Comparison of ENCODE assay signal across 8 mouse cellular contexts in genomic region chr11:50376156-50376790, GRCm38 (mm10). TPM values are rescaled to one million over a fixed set of nuclear protein-coding genes. Genes with fewer than 3 reads are reported as not detected.
DNase-seq lines count a peak whose midpoint lies in the region; ATAC-seq and TF ChIP-seq lines count a peak whose summit lies in the region.

No protein-coding gene starts in this region.

- DNase-seq in kidney, postnatal 0 days (ENCODE audit: low spot score) = no peak
- DNase-seq in kidney, adult 18-20 months = no peak
- no peak for DNase-seq in embryonic facial prominence, embryonic 11.5 days (ENCODE audit: low spot score)
- no peak for DNase-seq in limb, embryonic 10.5 days (ENCODE audit: low spot score)
- no peak for DNase-seq in embryo, embryonic 11 days
- DNase-seq in ovary, postnatal 36 days (ENCODE audit: low spot score) = no peak
- DNase-seq in layer of hippocampus, adult 9-10 months (ENCODE audit: low spot score) = no peak

- no peak for ATAC-seq in kidney, postnatal 0 days (replicated peaks; ENCODE audit: low FRiP score, low read depth)
- no peak for ATAC-seq in embryonic facial prominence, embryonic 11.5 days (replicated peaks; ENCODE audit: insufficient number of reproducible peaks, low FRiP score, low TSS enrichment, low read depth)
- ATAC-seq in neural tube, embryonic 15.5 days (ENCODE audit: low FRiP score) = no peak

- H3K4me1 ChIP-seq in kidney, postnatal 0 days (replicated peaks; ENCODE audit: insufficient read depth, low read length) = 0 out of 2 replicates have a peak, but pooled peaks cover 7% of the 10 kb centered on the region
- no peaks in the 10 kb centered on the region; the same call in 1 of the 2 replicates for H3K4me1 ChIP-seq in embryonic facial prominence, embryonic 11.5 days (ENCODE audit: control insufficient read depth, insufficient read depth, low read length)
- peaks cover 26% of the 10 kb centered on the region for H3K4me1 ChIP-seq in limb, embryonic 10.5 days
- peaks cover 28% of the 10 kb centered on the region for H3K4me1 ChIP-seq in neural tube, embryonic 15.5 days

- H3K36me3 ChIP-seq in kidney, postnatal 0 days (ENCODE audit: insufficient read depth, low read length) = peaks cover 4% of the 10 kb centered on the region; the same call in 1 of the 2 replicates
- H3K36me3 ChIP-seq in embryonic facial prominence, embryonic 11.5 days (replicated peaks; ENCODE audit: control insufficient read depth, insufficient read depth, low read depth, low read length) = peaks cover 5% of the 10 kb centered on the region
- H3K36me3 ChIP-seq in limb, embryonic 10.5 days = peaks cover 30% of the 10 kb centered on the region
- H3K36me3 ChIP-seq in neural tube, embryonic 15.5 days = peaks cover 8% of the 10 kb centered on the region

- no peaks in the 10 kb centered on the region for H3K27me3 ChIP-seq in kidney, postnatal 0 days (ENCODE audit: insufficient read depth, low read length)
- H3K27me3 ChIP-seq in embryonic facial prominence, embryonic 11.5 days (ENCODE audit: control insufficient read depth, insufficient read depth, low read length) = no peaks in the 10 kb centered on the region
- H3K27me3 ChIP-seq in limb, embryonic 10.5 days (ENCODE audit: low read depth, poor library complexity, severe bottlenecking) = no peaks in the 10 kb centered on the region
- H3K27me3 ChIP-seq in neural tube, embryonic 15.5 days (replicated peaks) = no peaks in the 10 kb centered on the region

- no peaks in the 10 kb centered on the region for H3K9me3 ChIP-seq in kidney, postnatal 0 days (replicated peaks; ENCODE audit: low read length)
- H3K9me3 ChIP-seq in embryonic facial prominence, embryonic 11.5 days (replicated peaks; ENCODE audit: control insufficient read depth, low read length) = no peaks in the 10 kb centered on the region
- no peaks in the 10 kb centered on the region for H3K9me3 ChIP-seq in limb, embryonic 10.5 days (replicated peaks)
- H3K9me3 ChIP-seq in neural tube, embryonic 15.5 days (replicated peaks) = no peaks in the 10 kb centered on the region

- peak overlapping the region; percentile 79 for H3K9ac ChIP-seq in kidney, postnatal 0 days (ENCODE audit: low read depth, low read length)
- H3K9ac ChIP-seq in embryonic facial prominence, embryonic 11.5 days (replicated peaks; ENCODE audit: low read length) = peak overlapping the region; percentile 92
- H3K9ac ChIP-seq in neural tube, embryonic 15.5 days (replicated peaks) = peak overlapping the region; percentile 89

- 23% methylated on average over 10 of the region's 10 CpGs for WGBS in kidney, postnatal 0 days
- WGBS in embryonic facial prominence, embryonic 11.5 days = 26% methylated on average over 10 of the region's 10 CpGs
- WGBS in limb, embryonic 10.5 days = 22% methylated on average over 10 of the region's 10 CpGs
- 24% methylated on average over 10 of the region's 10 CpGs for WGBS in neural tube, embryonic 15.5 days

- TF ChIP-seq CTCF in kidney, postnatal 0 days (IDR thresholded peaks at IDR 0.05; ENCODE audit: low read depth) = no peak

- H3K4me2 ChIP-seq in kidney, postnatal 0 days (ENCODE audit: low read length) = peak overlapping the region; percentile 95
- peak overlapping the region; percentile 95 for H3K4me2 ChIP-seq in embryonic facial prominence, embryonic 11.5 days (ENCODE audit: low read depth, low read length)
- H3K4me2 ChIP-seq in neural tube, embryonic 15.5 days = peak overlapping the region; percentile 94

- peak overlapping the region; percentile 100 for H3K4me3 ChIP-seq in kidney, postnatal 0 days (replicated peaks; ENCODE audit: low read depth, low read length)
- H3K4me3 ChIP-seq in embryonic facial prominence, embryonic 11.5 days (ENCODE audit: low read depth, low read length) = peak overlapping the region; percentile 60
- peak overlapping the region; percentile 89 for H3K4me3 ChIP-seq in limb, embryonic 10.5 days
- H3K4me3 ChIP-seq in neural tube, embryonic 15.5 days (replicated peaks) = peak overlapping the region; percentile 94

- peak overlapping the region; percentile 100 for H3K27ac ChIP-seq in kidney, postnatal 0 days
- H3K27ac ChIP-seq in embryonic facial prominence, embryonic 11.5 days (replicated peaks; ENCODE audit: low read depth, low read length) = peak overlapping the region; percentile 97; the same call in 1 of the 2 replicates
- H3K27ac ChIP-seq in limb, embryonic 10.5 days = peak overlapping the region; percentile 97
- peak overlapping the region; percentile 99 for H3K27ac ChIP-seq in neural tube, embryonic 15.5 days (replicated peaks)

RNA-seq across cellular contexts. Expression of gene Hnrnph1, which starts 0.5 kb away (rescaled TPM):
- 294 and 309 TPM in 2 replicates for polyA plus RNA-seq in kidney, postnatal 0 days (2015; fragmentation: Nextera tagmentation; extraction: Ambion mirVana)
- 823 and 855 TPM in 2 replicates for polyA plus RNA-seq in embryonic facial prominence, embryonic 11.5 days (2014; fragmentation: Nextera tagmentation; extraction: Ambion mirVana)
- polyA plus RNA-seq in limb, embryonic 10.5 days (2016; fragmentation: Nextera tagmentation; extraction: Ambion mirVana) = 586 and 668 TPM in 2 replicates
- polyA plus RNA-seq in neural tube, embryonic 15.5 days (2015; fragmentation: Nextera tagmentation; extraction: Ambion mirVana) = 390 and 401 TPM in 2 replicates

RNA-seq across cellular contexts. Expression of gene Cby3, which starts 22.0 kb away (rescaled TPM):
- 1.4 and 1.5 TPM in 2 replicates for polyA plus RNA-seq in kidney, postnatal 0 days (2015; fragmentation: Nextera tagmentation; extraction: Ambion mirVana)
- polyA plus RNA-seq in embryonic facial prominence, embryonic 11.5 days (2014; fragmentation: Nextera tagmentation; extraction: Ambion mirVana) = not detected in 2 replicates
- 0.43 TPM in 1 of 2 replicates, not detected in the other for polyA plus RNA-seq in limb, embryonic 10.5 days (2016; fragmentation: Nextera tagmentation; extraction: Ambion mirVana)
- 0.55 and 1.8 TPM in 2 replicates for polyA plus RNA-seq in neural tube, embryonic 15.5 days (2015; fragmentation: Nextera tagmentation; extraction: Ambion mirVana)

RNA-seq across cellular contexts. Expression of gene Canx, which starts 50.8 kb away (rescaled TPM):
- 302 and 330 TPM in 2 replicates for polyA plus RNA-seq in kidney, postnatal 0 days (2015; fragmentation: Nextera tagmentation; extraction: Ambion mirVana)
- 247 and 265 TPM in 2 replicates for polyA plus RNA-seq in embryonic facial prominence, embryonic 11.5 days (2014; fragmentation: Nextera tagmentation; extraction: Ambion mirVana)
- polyA plus RNA-seq in limb, embryonic 10.5 days (2016; fragmentation: Nextera tagmentation; extraction: Ambion mirVana) = 311 and 334 TPM in 2 replicates
- polyA plus RNA-seq in neural tube, embryonic 15.5 days (2015; fragmentation: Nextera tagmentation; extraction: Ambion mirVana) = 289 and 305 TPM in 2 replicates

RNA-seq across cellular contexts. Expression of gene Rufy1, which starts 54.7 kb away (rescaled TPM):
- 29.0 and 31.7 TPM in 2 replicates for polyA plus RNA-seq in kidney, postnatal 0 days (2015; fragmentation: Nextera tagmentation; extraction: Ambion mirVana)
- 22.9 and 24.4 TPM in 2 replicates for polyA plus RNA-seq in embryonic facial prominence, embryonic 11.5 days (2014; fragmentation: Nextera tagmentation; extraction: Ambion mirVana)
- 22.5 and 22.6 TPM in 2 replicates for polyA plus RNA-seq in limb, embryonic 10.5 days (2016; fragmentation: Nextera tagmentation; extraction: Ambion mirVana)
- 21.8 and 25.1 TPM in 2 replicates for polyA plus RNA-seq in neural tube, embryonic 15.5 days (2015; fragmentation: Nextera tagmentation; extraction: Ambion mirVana)
